In genomic region chr4:89128080-89128936, GRCm38 (mm10) we compare ENCODE assay signal across 9 mouse cellular contexts. TPM values are rescaled to one million over a fixed set of nuclear protein-coding genes. Genes with fewer than 3 reads are reported as not detected.
DNase-seq lines count a peak whose midpoint lies in the region; ATAC-seq and TF ChIP-seq lines count a peak whose summit lies in the region.
"Had no signal": no experiment of that assay in that cellular context is flagged by ENCODE, and none has a peak within 500 bp of the region (broad histone marks: within the 10 kb centered on the region; RNA-seq: fewer than 3 reads in every experiment).

No protein-coding gene starts in this region.

- no peaks in the 10 kb centered on the region for H3K36me3 ChIP-seq in midbrain, embryonic 10.5 days
- H3K36me3 ChIP-seq in midbrain, embryonic 15.5 days (replicated peaks) = no peaks in the 10 kb centered on the region
- H3K36me3 ChIP-seq in forebrain, embryonic 13.5 days (ENCODE audit: poor library complexity, severe bottlenecking) = no peaks in the 10 kb centered on the region
- H3K36me3 ChIP-seq in hindbrain, postnatal 0 days (ENCODE audit: insufficient read depth, low read length) = no peaks in the 10 kb centered on the region
- H3K36me3 ChIP-seq in liver, adult 2 months (ENCODE audit: control insufficient read depth, insufficient read depth, low read length) = no peaks in the 10 kb centered on the region
- H3K36me3 ChIP-seq in midbrain, postnatal 0 days (ENCODE audit: insufficient read depth, low read length) = no peaks in the 10 kb centered on the region
- H3K36me3 ChIP-seq: embryonic facial prominence, embryonic 15.5 days had no signal

- no peak for TF ChIP-seq POLR2A in liver, adult 2 months (IDR thresholded peaks at IDR 0.05; ENCODE audit: extremely low read depth, insufficient read depth, low read length)

- H3K9me3 ChIP-seq in midbrain, embryonic 10.5 days (replicated peaks) = no peaks in the 10 kb centered on the region
- H3K9me3 ChIP-seq in midbrain, embryonic 15.5 days = no peaks in the 10 kb centered on the region
- H3K9me3 ChIP-seq in forebrain, embryonic 13.5 days (replicated peaks) = no peaks in the 10 kb centered on the region
- H3K9me3 ChIP-seq in hindbrain, postnatal 0 days (ENCODE audit: low read length) = no peaks in the 10 kb centered on the region
- H3K9me3 ChIP-seq in midbrain, postnatal 0 days (ENCODE audit: low read length) = no peaks in the 10 kb centered on the region
- H3K9me3 ChIP-seq: embryonic facial prominence, embryonic 15.5 days had no signal

- no peaks in the 10 kb centered on the region for H3K27me3 ChIP-seq in midbrain, embryonic 10.5 days (ENCODE audit: low read depth, poor library complexity, severe bottlenecking)
- H3K27me3 ChIP-seq in midbrain, embryonic 15.5 days (replicated peaks) = no peaks in the 10 kb centered on the region
- H3K27me3 ChIP-seq in forebrain, embryonic 13.5 days = 0 out of 2 replicates have a peak, but pooled peaks cover 9% of the 10 kb centered on the region
- H3K27me3 ChIP-seq in hindbrain, postnatal 0 days (ENCODE audit: insufficient read depth, low read length) = no peaks in the 10 kb centered on the region
- H3K27me3 ChIP-seq in liver, adult 2 months (ENCODE audit: control insufficient read depth, insufficient read depth, low read length) = no peaks in the 10 kb centered on the region
- H3K27me3 ChIP-seq in midbrain, postnatal 0 days (ENCODE audit: insufficient read depth, low read length) = no peaks in the 10 kb centered on the region
- H3K27me3 ChIP-seq: embryonic facial prominence, embryonic 15.5 days had no signal

- no peak overlapping the region for H3K27ac ChIP-seq in midbrain, embryonic 10.5 days (replicated peaks)
- H3K27ac ChIP-seq in midbrain, embryonic 15.5 days = no peak overlapping the region
- H3K27ac ChIP-seq in forebrain, embryonic 13.5 days = no peak overlapping the region
- H3K27ac ChIP-seq in hindbrain, postnatal 0 days = no peak overlapping the region
- peak overlapping the region; percentile 50 for H3K27ac ChIP-seq in liver, adult 2 months (replicated peaks; ENCODE audit: insufficient read depth, low read depth, low read length)
- no peak overlapping the region for H3K27ac ChIP-seq in midbrain, postnatal 0 days (ENCODE audit: low read depth, low read length)
- H3K27ac ChIP-seq: embryonic facial prominence, embryonic 15.5 days had no signal

- peak; percentile 71 for DNase-seq in midbrain, embryonic 10.5 days (ENCODE audit: low spot score)
- DNase-seq in adipocyte (ENCODE audit: low spot score) = peak; percentile 93
- DNase-seq in hindbrain, postnatal 0 days (ENCODE audit: low spot score) = peak; percentile 51
- peak; percentile 89 for DNase-seq in liver, adult 2 months (ENCODE audit: extremely low read depth, low read depth, low spot score)
- peak; percentile 43 for DNase-seq in midbrain, postnatal 0 days (ENCODE audit: low spot score)
- DNase-seq in frontal cortex, postnatal 10 days (ENCODE audit: low spot score in 2 of 2) = no peak

- H3K4me1 ChIP-seq in midbrain, embryonic 10.5 days = peaks cover 9% of the 10 kb centered on the region
- no peaks in the 10 kb centered on the region for H3K4me1 ChIP-seq in midbrain, embryonic 15.5 days
- no peaks in the 10 kb centered on the region for H3K4me1 ChIP-seq in forebrain, embryonic 13.5 days
- no peaks in the 10 kb centered on the region for H3K4me1 ChIP-seq in hindbrain, postnatal 0 days (ENCODE audit: insufficient read depth, low read length)
- H3K4me1 ChIP-seq in liver, adult 2 months (ENCODE audit: control insufficient read depth, insufficient read depth, low read length) = peaks cover 8% of the 10 kb centered on the region
- no peaks in the 10 kb centered on the region for H3K4me1 ChIP-seq in midbrain, postnatal 0 days (ENCODE audit: insufficient read depth, low read length)

- 32% methylated on average over 20 of the region's 20 CpGs for WGBS in midbrain, embryonic 10.5 days
- 38% methylated on average over 20 of the region's 20 CpGs for WGBS in midbrain, embryonic 15.5 days
- WGBS in forebrain, embryonic 13.5 days = 34% methylated on average over 20 of the region's 20 CpGs
- 34% methylated on average over 20 of the region's 20 CpGs for WGBS in hindbrain, postnatal 0 days
- WGBS in liver, adult 2 months = 7% methylated on average over 20 of the region's 20 CpGs
- WGBS in midbrain, postnatal 0 days = 37% methylated on average over 20 of the region's 20 CpGs

- H3K79me2 ChIP-seq in liver, adult 2 months (ENCODE audit: control insufficient read depth, insufficient read depth, low read length) = no peaks in the 10 kb centered on the region

- H3K9ac ChIP-seq in midbrain, embryonic 15.5 days = no peak overlapping the region
- no peak overlapping the region for H3K9ac ChIP-seq in forebrain, embryonic 13.5 days
- H3K9ac ChIP-seq in hindbrain, postnatal 0 days (replicated peaks; ENCODE audit: low read length) = no peak overlapping the region
- no peak overlapping the region for H3K9ac ChIP-seq in liver, adult 2 months (ENCODE audit: low read depth, low read length)
- no peak overlapping the region for H3K9ac ChIP-seq in midbrain, postnatal 0 days (replicated peaks; ENCODE audit: low read length, poor library complexity, severe bottlenecking)
- H3K9ac ChIP-seq: embryonic facial prominence, embryonic 15.5 days had no signal

- peak; percentile 74 for TF ChIP-seq CTCF in hindbrain, postnatal 0 days (IDR thresholded peaks at IDR 0.05; ENCODE audit: low read depth)
- peak; percentile 90 for TF ChIP-seq CTCF in liver, adult 2 months (IDR thresholded peaks at IDR 0.05; ENCODE audit: low read depth, low read length)
- peak; percentile 65 for TF ChIP-seq CTCF in midbrain, postnatal 0 days (IDR thresholded peaks at IDR 0.05)

- ATAC-seq in midbrain, embryonic 15.5 days (replicated peaks) = no peak
- ATAC-seq in forebrain, embryonic 13.5 days = peak; percentile 61
- 0 out of 2 replicates have a peak, but pooled peaks have one; percentile 49 for ATAC-seq in hindbrain, postnatal 0 days
- no peak for ATAC-seq in midbrain, postnatal 0 days (ENCODE audit: low FRiP score)

- H3K4me2 ChIP-seq in midbrain, embryonic 15.5 days = no peak overlapping the region
- no peak overlapping the region for H3K4me2 ChIP-seq in forebrain, embryonic 13.5 days
- no peak overlapping the region for H3K4me2 ChIP-seq in hindbrain, postnatal 0 days (ENCODE audit: low read depth, low read length)
- H3K4me2 ChIP-seq in midbrain, postnatal 0 days (ENCODE audit: low read depth, low read length, poor library complexity, severe bottlenecking) = no peak overlapping the region
- H3K4me2 ChIP-seq: embryonic facial prominence, embryonic 15.5 days had no signal

- no peak overlapping the region for H3K4me3 ChIP-seq in midbrain, embryonic 10.5 days
- no peak overlapping the region for H3K4me3 ChIP-seq in midbrain, embryonic 15.5 days
- no peak overlapping the region for H3K4me3 ChIP-seq in forebrain, embryonic 13.5 days
- no peak overlapping the region for H3K4me3 ChIP-seq in hindbrain, postnatal 0 days (ENCODE audit: low read length)
- no peak overlapping the region for H3K4me3 ChIP-seq in liver, adult 2 months (ENCODE audit: insufficient read depth, low read depth, low read length)
- H3K4me3 ChIP-seq in midbrain, postnatal 0 days (ENCODE audit: low read depth, low read length) = no peak overlapping the region
- H3K4me3 ChIP-seq: embryonic facial prominence, embryonic 15.5 days had no signal

RNA-seq across cellular contexts. Expression of gene Mtap, which starts 8.6 kb away (rescaled TPM):
- 95.5 and 119 TPM in 2 replicates for polyA plus RNA-seq in midbrain, embryonic 10.5 days (2016; fragmentation: Nextera tagmentation; extraction: Ambion mirVana)
- polyA plus RNA-seq in midbrain, embryonic 15.5 days (2015; fragmentation: Nextera tagmentation; extraction: Ambion mirVana) = 18.0 and 18.3 TPM in 2 replicates
- 46.6 and 52.0 TPM in 2 replicates for polyA plus RNA-seq in forebrain, embryonic 13.5 days (2015; fragmentation: Nextera tagmentation; extraction: Ambion mirVana)
- 8.7 and 9.9 TPM in 2 replicates for total RNA-seq in hindbrain, postnatal 0 days (2014; rRNA removed)
- polyA plus RNA-seq in hindbrain, postnatal 0 days (2015; fragmentation: Nextera tagmentation; extraction: Ambion mirVana) = 26.1 and 27.4 TPM in 2 replicates
- total RNA-seq in liver, adult 2 months (2014; rRNA removed) = 8.4 and 9.1 TPM in 2 replicates
- 3.9 and 7.6 TPM in 2 replicates for polyA plus RNA-seq in liver, adult 2 months (2012; rRNA removed)
- 7.6 and 8.6 TPM in 2 replicates for total RNA-seq in midbrain, postnatal 0 days (2014; rRNA removed)
- polyA plus RNA-seq in midbrain, postnatal 0 days (2015; fragmentation: Nextera tagmentation; extraction: Ambion mirVana) = 15.1 and 16.3 TPM in 2 replicates

Comparison
In these comparisons a context has a peak if more than half of its experiments do, and no peak if none do; other contexts are left out.
1. DNase-seq: peak in midbrain, embryonic 10.5 days (single experiment), adipocyte (single experiment), hindbrain, postnatal 0 days (single experiment), liver, adult 2 months (single experiment) and midbrain, postnatal 0 days (single experiment); none in frontal cortex, postnatal 10 days (0 of 2).
2. ATAC-seq: peak in forebrain, embryonic 13.5 days (single experiment) and hindbrain, postnatal 0 days (single experiment); none in midbrain, embryonic 15.5 days (single experiment) and midbrain, postnatal 0 days (single experiment).
3. Peak in every context shown above with its lines, with median percentiles within 50 percentile points of each other: CTCF ChIP-seq.